Mouse (Mus musculus): Measurements from ENCODE around the gene Dhrs7c. TPM values are rescaled to one million over a fixed set of nuclear protein-coding genes. Genes with fewer than 3 reads are reported as not detected.

Gene Dhrs7c
- polyA plus RNA-seq (2015; fragmentation: Nextera tagmentation; extraction: Ambion mirVana), result not detected in 2 replicates

DNA sequence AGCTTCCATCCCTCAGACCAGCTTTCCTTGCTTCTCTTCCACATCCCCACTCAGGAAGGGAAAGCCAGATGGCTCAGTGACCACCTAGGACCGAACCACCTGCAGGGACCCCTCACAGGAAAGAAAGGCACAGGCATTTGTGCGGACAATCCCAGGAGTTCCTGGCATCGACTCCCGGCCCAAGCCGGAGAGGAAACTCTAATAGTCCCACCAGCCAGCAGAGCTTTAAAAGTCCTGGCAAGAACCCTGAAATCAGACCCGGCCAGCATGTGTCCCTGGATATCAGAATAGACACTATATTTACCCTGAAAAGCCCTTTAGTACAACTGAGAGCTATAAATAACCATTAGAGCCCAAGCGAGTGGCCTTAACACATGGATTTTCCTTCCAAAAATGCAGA is at the start of gene Dhrs7c:
TSS of gene Dhrs7c (plus strand) at position 257 of the 400 bp plus-strand sequence.

DNA sequence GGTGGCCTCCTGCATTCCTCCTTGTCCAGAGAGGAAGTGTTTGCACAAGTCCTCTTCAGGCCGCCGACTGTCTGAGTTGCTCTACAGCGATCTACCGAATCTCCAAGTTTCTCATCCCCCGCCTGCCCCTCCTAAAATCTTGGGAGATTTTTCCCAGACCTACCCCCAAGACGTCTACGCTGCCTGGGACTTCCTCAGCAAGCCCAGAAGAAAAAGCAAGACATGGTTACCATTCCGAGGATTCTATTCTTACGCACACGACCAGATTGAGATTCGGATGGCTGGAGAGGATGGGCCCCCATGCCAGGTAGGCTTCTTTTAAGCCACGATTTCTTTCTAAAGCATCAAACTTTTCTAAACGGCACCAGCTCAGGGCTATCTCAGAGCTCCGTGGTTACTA is 26.9 kb upstream of the Dhrs7c start, which contains the start of gene Glp2r:
TSS of gene Glp2r (minus strand) at position 101 of the 400 bp plus-strand sequence.

DNA sequence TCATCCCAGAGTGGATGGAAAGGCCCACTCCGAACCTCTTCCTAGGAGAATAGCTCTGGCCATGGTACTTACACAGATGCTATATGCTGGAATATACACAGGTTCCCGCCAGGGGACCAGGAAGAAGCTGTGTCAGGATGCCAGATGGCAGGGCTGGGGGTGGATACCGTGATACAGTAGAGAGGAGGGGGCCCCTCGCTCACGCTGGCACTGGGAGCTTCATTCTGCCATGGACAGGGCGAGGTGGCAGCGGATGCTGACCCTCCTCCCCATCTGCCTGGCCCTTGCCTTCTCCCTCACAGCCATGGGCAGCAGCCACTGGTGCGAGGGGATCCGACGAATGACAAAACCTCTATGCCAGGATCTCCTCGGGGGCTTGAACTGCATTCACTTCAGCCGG is 23.6 kb upstream of the Dhrs7c start, which contains the start of gene Gsg1l2:
TSS of gene Gsg1l2 (plus strand) at position 230 of the 400 bp plus-strand sequence.

Other genes starting within 250 kb of the Dhrs7c start
- gene Rcvrn, start 102.9 kb upstream of the Dhrs7c start, polyA plus RNA-seq (2015; fragmentation: Nextera tagmentation; extraction: Ambion mirVana), result not detected in 2 replicates
- 1.1 and 1.2 TPM in 2 replicates for gene Glp2r, start 27.0 kb upstream of the Dhrs7c start, polyA plus RNA-seq (2015; fragmentation: Nextera tagmentation; extraction: Ambion mirVana)
- gene Gsg1l2, start 23.6 kb upstream of the Dhrs7c start, polyA plus RNA-seq (2015; fragmentation: Nextera tagmentation; extraction: Ambion mirVana), result not detected in 2 replicates
- 1.1 and 1.7 TPM in 2 replicates for gene Usp43, start 124.0 kb downstream of the Dhrs7c start, polyA plus RNA-seq (2015; fragmentation: Nextera tagmentation; extraction: Ambion mirVana)
- 0.64 and 0.65 TPM in 2 replicates for gene Cfap52, start 167.5 kb downstream of the Dhrs7c start, polyA plus RNA-seq (2015; fragmentation: Nextera tagmentation; extraction: Ambion mirVana)
- gene Stx8, start 168.0 kb downstream of the Dhrs7c start, polyA plus RNA-seq (2015; fragmentation: Nextera tagmentation; extraction: Ambion mirVana), result 58.2 and 69.6 TPM in 2 replicates